Mouse (Mus musculus): ENCODE measurements around the gene Cd6.

GRCm38 (mm10) chr19:10813905-10814304 is 16.0 kb downstream of the Cd6 start:
- TF ChIP-seq EP300 (IDR thresholded peaks at IDR 0.05; ENCODE audit: low read depth), result no peak
- TF ChIP-seq CTCF (IDR thresholded peaks at IDR 0.05; ENCODE audit: low read depth), result no peak
